Mouse (Mus musculus): ENCODE measurements around the gene Ube2a.

GRCm38 (mm10) chrX:36874178-36874696 lies 537 bp downstream of the Ube2a start:
- TF ChIP-seq POLR2A (IDR thresholded peaks at IDR 0.05; ENCODE audit: control insufficient read depth, extremely low read depth, insufficient read depth, low read length, poor library complexity) (peak; percentile 93), CTCF (IDR thresholded peaks at IDR 0.05; ENCODE audit: borderline replicate concordance, control insufficient read depth, extremely low read depth, insufficient read depth, low read length, poor library complexity) (0 out of 2 replicates have a peak, but pooled peaks have one; percentile 11)

Data from thymus, adult 2 months (tissue).